Mouse (Mus musculus) embryonic fibroblast, embryonic 13.5 days (primary cell): ENCODE results near the gene E2f8. TPM values are rescaled to one million over a fixed set of nuclear protein-coding genes. Genes with fewer than 3 reads are reported as not detected.

Experiments
- H3K27ac ChIP-seq: 2 replicates; pipeline ENCODE4 v1.5.1; 2012; ENCODE audit warnings: low read length, control low read depth, inconsistent platforms; ENCODE audit not compliant: insufficient read depth
- H3K4me1 ChIP-seq: 2 replicates; pipeline ENCODE4 v1.6.1; 2011; ENCODE audit warnings: low read length; ENCODE audit not compliant: control insufficient read depth, insufficient read depth
- H3K4me3 ChIP-seq: 2 replicates; pipeline ENCODE4 v1.5.1; 2011; ENCODE audit warnings: mild to moderate bottlenecking, control low read depth, low read length; ENCODE audit not compliant: insufficient read depth
- CTCF ChIP-seq: IDR thresholded peaks from 2 replicates; pipeline ENCODE4 v1.5.1; 2011; ENCODE audit warnings: mild to moderate bottlenecking, control low read depth, low read length, moderate library complexity, borderline replicate concordance; ENCODE audit not compliant: insufficient read depth
- POLR2A ChIP-seq: IDR thresholded peaks from 2 replicates; pipeline ENCODE4 v1.6.1; 2011; ENCODE audit warnings: low read depth, mild to moderate bottlenecking, control low read depth, low read length, moderate library complexity
- polyA plus RNA-seq: library from polyadenylated mRNA; stranded (reverse); fragments of >200 nt; gene quantifications from 2 replicates; pipeline ENCODE4 v1.2.4, GENCODE M21; 2011; ENCODE audit warnings: low read depth; ENCODE audit not compliant: missing spikeins, insufficient read length

E2f8 gene
- polyA plus RNA-seq, 1 experiment = 15.5 TPM

- Histone ChIP-seq H3K27ac (no peak overlapping the region), H3K4me1 (peaks cover 3% of the 10 kb centered on the region; the same call in 1 of the 2 replicates), H3K4me3 (no peak overlapping the region)
- TF ChIP-seq POLR2A (no peak), CTCF (no peak)
Measured at GRCm38 (mm10) chr7:48842353-48842752, 39.0 kb downstream of the E2f8 start.

- Histone ChIP-seq H3K4me3 (no peak overlapping the region), H3K27ac (no peak overlapping the region), H3K4me1 (peaks cover 3% of the 10 kb centered on the region; the same call in 1 of the 2 replicates)
- no peak for TF ChIP-seq POLR2A
Measured at GRCm38 (mm10) chr7:48841538-48841937, 39.9 kb downstream of the E2f8 start.

GRCm38 (mm10) chr7:48840545-48840944 is 40.9 kb downstream of the E2f8 start:
- TF ChIP-seq CTCF (no peak), POLR2A (no peak)
- H3K4me3 ChIP-seq = no peak overlapping the region
- no peak overlapping the region for H3K27ac ChIP-seq
- H3K4me1 ChIP-seq = peaks cover 3% of the 10 kb centered on the region; the same call in 1 of the 2 replicates

- H3K4me1 ChIP-seq = no peaks in the 10 kb centered on the region
- H3K4me3 ChIP-seq = no peak overlapping the region
- no peak for TF ChIP-seq POLR2A
- no peak for TF ChIP-seq CTCF
- H3K27ac ChIP-seq = no peak overlapping the region
Measured at GRCm38 (mm10) chr7:48838434-48838833, 43.0 kb downstream of the E2f8 start.

GRCm38 (mm10) chr7:48836949-48837348 is 44.4 kb downstream of the E2f8 start:
- H3K27ac ChIP-seq = no peak overlapping the region
- H3K4me3 ChIP-seq = no peak overlapping the region
- TF ChIP-seq POLR2A (no peak), CTCF (no peak)
- no peaks in the 10 kb centered on the region for H3K4me1 ChIP-seq

GRCm38 (mm10) chr7:48834989-48835626 is 46.3 kb downstream of the E2f8 start:
- Histone ChIP-seq H3K4me1 (no peaks in the 10 kb centered on the region), H3K27ac (no peak overlapping the region), H3K4me3 (no peak overlapping the region)
- TF ChIP-seq CTCF (no peak), POLR2A (no peak)

- TF ChIP-seq POLR2A (no peak), CTCF (no peak)
- no peaks in the 10 kb centered on the region for H3K4me1 ChIP-seq
- H3K4me3 ChIP-seq = no peak overlapping the region
- H3K27ac ChIP-seq = no peak overlapping the region
Measured at GRCm38 (mm10) chr7:48834371-48834970, 46.9 kb downstream of the E2f8 start.

- Histone ChIP-seq H3K4me3 (no peak overlapping the region), H3K4me1 (no peaks in the 10 kb centered on the region), H3K27ac (no peak overlapping the region)
- TF ChIP-seq CTCF (no peak), POLR2A (no peak)
Measured at GRCm38 (mm10) chr7:48832735-48833134, 48.7 kb downstream of the E2f8 start.

GRCm38 (mm10) chr7:48830395-48830794 is 51.0 kb downstream of the E2f8 start:
- TF ChIP-seq CTCF = no peak
- TF ChIP-seq POLR2A = no peak
- no peaks in the 10 kb centered on the region for H3K4me1 ChIP-seq
- no peak overlapping the region for H3K27ac ChIP-seq

GRCm38 (mm10) chr7:48829177-48829910 is 52.1 kb downstream of the E2f8 start:
- H3K4me3 ChIP-seq = no peak overlapping the region
- no peaks in the 10 kb centered on the region for H3K4me1 ChIP-seq
- no peak overlapping the region for H3K27ac ChIP-seq
- TF ChIP-seq CTCF = no peak
- TF ChIP-seq POLR2A = no peak

More at GRCm38 (mm10) chr7:48830395-48830794, 51.0 kb downstream of the E2f8 start:
- H3K4me3 ChIP-seq = no peak overlapping the region

GRCm38 (mm10) chr7:48825170-48825569 is 56.2 kb downstream of the E2f8 start:
- no peaks in the 10 kb centered on the region for H3K4me1 ChIP-seq
- TF ChIP-seq CTCF = no peak
- no peak for TF ChIP-seq POLR2A

More at GRCm38 (mm10) chr7:48825170-48825569, 56.2 kb downstream of the E2f8 start:
- H3K4me3 ChIP-seq = no peak overlapping the region
- no peak overlapping the region for H3K27ac ChIP-seq
